Mouse (Mus musculus): ENCODE data around the gene Fam50b.

- TF ChIP-seq GATA1 (IDR thresholded peaks at IDR 0.05; ENCODE audit: borderline replicate concordance, low read length) (no peak), FLI1 (IDR thresholded peaks at IDR 0.05; ENCODE audit: low read length) (no peak)
These were observed 21.8 kb upstream of the Fam50b start for GRCm38 (mm10) chr13:34712881-34713280.

Data from megakaryocyte, embryonic 14.5 days (primary cell).